8 mouse cellular contexts compared by ENCODE assay signal in the genomic region with DNA sequence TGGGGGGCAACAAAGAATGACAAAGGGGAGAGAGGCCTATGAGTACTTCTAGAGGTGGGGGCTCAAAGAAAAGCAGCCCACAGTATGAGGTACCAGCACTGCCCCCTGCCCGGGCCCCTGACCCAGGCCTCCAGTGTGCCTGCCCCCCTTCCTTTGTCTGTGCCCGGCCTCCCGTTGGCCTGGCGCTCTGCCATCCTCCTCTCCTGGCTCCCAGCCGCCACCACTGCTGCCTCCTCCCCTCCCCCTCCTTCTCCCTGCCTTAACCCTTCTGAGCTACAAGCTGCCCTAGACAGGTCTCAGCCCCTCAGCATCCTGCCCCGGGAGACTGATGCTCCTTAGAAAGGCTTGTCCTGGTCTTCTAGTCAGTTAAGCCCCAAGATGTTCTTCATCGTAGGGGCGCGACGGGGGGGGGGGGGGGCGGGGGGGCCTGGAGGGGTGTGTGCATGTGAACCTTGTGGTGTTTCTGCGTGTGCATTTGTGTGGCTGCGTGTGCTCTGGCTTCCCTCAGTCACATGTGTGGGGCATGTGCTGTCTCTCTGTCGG. TPM values are rescaled to one million over a fixed set of nuclear protein-coding genes. Genes with fewer than 3 reads are reported as not detected.
DNase-seq lines count a peak whose midpoint lies in the region; ATAC-seq lines count a peak whose summit lies in the region.

No protein-coding gene starts in this region.

- no peaks in the 10 kb centered on the region for H3K36me3 ChIP-seq in embryonic facial prominence, embryonic 11.5 days (replicated peaks; ENCODE audit: control insufficient read depth, insufficient read depth, low read depth, low read length)
- H3K36me3 ChIP-seq in heart, embryonic 12.5 days, result 0 out of 2 replicates have a peak, but pooled peaks cover 3% of the 10 kb centered on the region
- no peaks in the 10 kb centered on the region for H3K36me3 ChIP-seq in kidney, embryonic 16.5 days (ENCODE audit: insufficient read depth, low read length)
- no peaks in the 10 kb centered on the region for H3K36me3 ChIP-seq in liver, embryonic 12.5 days

- no peaks in the 10 kb centered on the region for H3K9me3 ChIP-seq in embryonic facial prominence, embryonic 11.5 days (replicated peaks; ENCODE audit: control insufficient read depth, low read length)
- no peaks in the 10 kb centered on the region for H3K9me3 ChIP-seq in heart, embryonic 12.5 days (replicated peaks)
- H3K9me3 ChIP-seq in kidney, embryonic 16.5 days (ENCODE audit: low read length), result no peaks in the 10 kb centered on the region
- H3K9me3 ChIP-seq in liver, embryonic 12.5 days (replicated peaks), result no peaks in the 10 kb centered on the region

- H3K4me1 ChIP-seq in embryonic facial prominence, embryonic 11.5 days (ENCODE audit: control insufficient read depth, insufficient read depth, low read length), result peaks cover 12% of the 10 kb centered on the region
- peaks cover 77% of the 10 kb centered on the region for H3K4me1 ChIP-seq in heart, embryonic 12.5 days (replicated peaks)
- H3K4me1 ChIP-seq in kidney, embryonic 16.5 days (ENCODE audit: insufficient read depth, low read length), result peaks cover 79% of the 10 kb centered on the region
- peaks cover 78% of the 10 kb centered on the region for H3K4me1 ChIP-seq in liver, embryonic 12.5 days

- peak overlapping the region; percentile 92 for H3K27ac ChIP-seq in embryonic facial prominence, embryonic 11.5 days (replicated peaks; ENCODE audit: low read depth, low read length)
- peak overlapping the region; percentile 98 for H3K27ac ChIP-seq in heart, embryonic 12.5 days (ENCODE audit: poor library complexity, severe bottlenecking)
- H3K27ac ChIP-seq in kidney, embryonic 16.5 days (ENCODE audit: low read length), result peak overlapping the region; percentile 98
- peak overlapping the region; percentile 95 for H3K27ac ChIP-seq in liver, embryonic 12.5 days

- no peaks in the 10 kb centered on the region for H3K27me3 ChIP-seq in embryonic facial prominence, embryonic 11.5 days (ENCODE audit: control insufficient read depth, insufficient read depth, low read length)
- H3K27me3 ChIP-seq in heart, embryonic 12.5 days (replicated peaks), result no peaks in the 10 kb centered on the region
- H3K27me3 ChIP-seq in kidney, embryonic 16.5 days (ENCODE audit: insufficient read depth, low read length), result no peaks in the 10 kb centered on the region
- H3K27me3 ChIP-seq in liver, embryonic 12.5 days (replicated peaks), result peaks cover 13% of the 10 kb centered on the region

- DNase-seq in frontal cortex, postnatal 10 days (ENCODE audit: low spot score in 2 of 2), result peak; percentile 78 to 83
- peak; percentile 81 for DNase-seq in embryonic facial prominence, embryonic 11.5 days (ENCODE audit: low spot score)
- peak; percentile 73 for DNase-seq in neural tube, embryonic 10.5 days (ENCODE audit: extremely low spot score, low spot score)
- DNase-seq in testis, postnatal 14 days (ENCODE audit: low spot score), result peak; percentile 73

- 0% methylated on average over 12 of the region's 14 CpGs for WGBS in embryonic facial prominence, embryonic 11.5 days
- WGBS in heart, embryonic 12.5 days, result 2% methylated on average over 14 of the region's 14 CpGs
- under 1% methylated on average over 9 of the region's 14 CpGs for WGBS in kidney, embryonic 16.5 days
- 4% methylated on average over 14 of the region's 14 CpGs for WGBS in liver, embryonic 12.5 days (ENCODE audit: insufficient replicate concordance)

- no peak for ATAC-seq in frontal cortex, adult (ENCODE audit: low TSS enrichment)
- ATAC-seq in embryonic facial prominence, embryonic 11.5 days (replicated peaks; ENCODE audit: insufficient number of reproducible peaks, low FRiP score, low TSS enrichment, low read depth), result peak; percentile 20; the same call in 1 of the 2 replicates
- peak; percentile 44 for ATAC-seq in heart, embryonic 12.5 days (ENCODE audit: insufficient number of reproducible peaks, low FRiP score)
- peak; percentile 26 for ATAC-seq in kidney, embryonic 16.5 days (ENCODE audit: low FRiP score, low TSS enrichment)
- no peak for ATAC-seq in liver, embryonic 12.5 days

- peak overlapping the region; percentile 66 for H3K9ac ChIP-seq in embryonic facial prominence, embryonic 11.5 days (replicated peaks; ENCODE audit: low read length)
- H3K9ac ChIP-seq in heart, embryonic 12.5 days, result peak overlapping the region; percentile 99
- peak overlapping the region; percentile 98 for H3K9ac ChIP-seq in kidney, embryonic 16.5 days (replicated peaks; ENCODE audit: low read length)
- H3K9ac ChIP-seq in liver, embryonic 12.5 days, result peak overlapping the region; percentile 95

- peak overlapping the region; percentile 28 for H3K4me3 ChIP-seq in embryonic facial prominence, embryonic 11.5 days (ENCODE audit: low read depth, low read length)
- H3K4me3 ChIP-seq in heart, embryonic 12.5 days, result peak overlapping the region; percentile 94
- peak overlapping the region; percentile 99 for H3K4me3 ChIP-seq in kidney, embryonic 16.5 days (ENCODE audit: low read length)
- peak overlapping the region; percentile 89 for H3K4me3 ChIP-seq in liver, embryonic 12.5 days

- peak overlapping the region; percentile 81 for H3K4me2 ChIP-seq in embryonic facial prominence, embryonic 11.5 days (ENCODE audit: low read depth, low read length)
- H3K4me2 ChIP-seq in heart, embryonic 12.5 days, result peak overlapping the region; percentile 75
- H3K4me2 ChIP-seq in kidney, embryonic 16.5 days (replicated peaks; ENCODE audit: low read depth, low read length), result peak overlapping the region; percentile 93
- peak overlapping the region; percentile 99 for H3K4me2 ChIP-seq in liver, embryonic 12.5 days

RNA-seq across cellular contexts. Expression of a gene that starts 2.7 kb away (rescaled TPM):
- polyA plus RNA-seq in embryonic facial prominence, embryonic 11.5 days (2014; fragmentation: Nextera tagmentation; extraction: Ambion mirVana), result 46.7 and 57.0 TPM in 2 replicates
- 30.6 and 37.9 TPM in 2 replicates for polyA plus RNA-seq in heart, embryonic 12.5 days (2016; fragmentation: Nextera tagmentation; extraction: Ambion mirVana)
- polyA plus RNA-seq in kidney, embryonic 16.5 days (2015; fragmentation: Nextera tagmentation; extraction: Ambion mirVana), result 34.2 and 36.2 TPM in 2 replicates
- polyA plus RNA-seq in liver, embryonic 12.5 days (2016; fragmentation: Nextera tagmentation; extraction: Ambion mirVana), result 34.8 and 36.0 TPM in 2 replicates

RNA-seq across cellular contexts. Expression of a gene that starts 3.0 kb away (rescaled TPM):
- 80.7 and 84.4 TPM in 2 replicates for polyA plus RNA-seq in embryonic facial prominence, embryonic 11.5 days (2014; fragmentation: Nextera tagmentation; extraction: Ambion mirVana)
- polyA plus RNA-seq in heart, embryonic 12.5 days (2016; fragmentation: Nextera tagmentation; extraction: Ambion mirVana), result 84.2 and 85.0 TPM in 2 replicates
- 57.0 and 88.2 TPM in 2 replicates for polyA plus RNA-seq in kidney, embryonic 16.5 days (2015; fragmentation: Nextera tagmentation; extraction: Ambion mirVana)
- 53.2 and 53.4 TPM in 2 replicates for polyA plus RNA-seq in liver, embryonic 12.5 days (2016; fragmentation: Nextera tagmentation; extraction: Ambion mirVana)

RNA-seq across cellular contexts. Expression of a gene that starts 33.7 kb away (rescaled TPM):
- 114 and 132 TPM in 2 replicates for polyA plus RNA-seq in embryonic facial prominence, embryonic 11.5 days (2014; fragmentation: Nextera tagmentation; extraction: Ambion mirVana)
- polyA plus RNA-seq in heart, embryonic 12.5 days (2016; fragmentation: Nextera tagmentation; extraction: Ambion mirVana), result 56.2 and 60.3 TPM in 2 replicates
- polyA plus RNA-seq in kidney, embryonic 16.5 days (2015; fragmentation: Nextera tagmentation; extraction: Ambion mirVana), result 85.7 and 93.2 TPM in 2 replicates
- 136 and 147 TPM in 2 replicates for polyA plus RNA-seq in liver, embryonic 12.5 days (2016; fragmentation: Nextera tagmentation; extraction: Ambion mirVana)

RNA-seq across cellular contexts. Expression of a gene that starts 38.7 kb away (rescaled TPM):
- polyA plus RNA-seq in embryonic facial prominence, embryonic 11.5 days (2014; fragmentation: Nextera tagmentation; extraction: Ambion mirVana), result 1.9 and 2.4 TPM in 2 replicates
- 6.6 and 7.3 TPM in 2 replicates for polyA plus RNA-seq in heart, embryonic 12.5 days (2016; fragmentation: Nextera tagmentation; extraction: Ambion mirVana)
- 9.8 and 10.5 TPM in 2 replicates for polyA plus RNA-seq in kidney, embryonic 16.5 days (2015; fragmentation: Nextera tagmentation; extraction: Ambion mirVana)
- 3.5 and 3.9 TPM in 2 replicates for polyA plus RNA-seq in liver, embryonic 12.5 days (2016; fragmentation: Nextera tagmentation; extraction: Ambion mirVana)

RNA-seq across cellular contexts. Expression of a gene that starts 43.7 kb away (rescaled TPM):
- polyA plus RNA-seq in embryonic facial prominence, embryonic 11.5 days (2014; fragmentation: Nextera tagmentation; extraction: Ambion mirVana), result 13.9 and 15.9 TPM in 2 replicates
- 13.6 and 16.5 TPM in 2 replicates for polyA plus RNA-seq in heart, embryonic 12.5 days (2016; fragmentation: Nextera tagmentation; extraction: Ambion mirVana)
- 20.9 and 21.9 TPM in 2 replicates for polyA plus RNA-seq in kidney, embryonic 16.5 days (2015; fragmentation: Nextera tagmentation; extraction: Ambion mirVana)
- 6.5 TPM in 2 replicates for polyA plus RNA-seq in liver, embryonic 12.5 days (2016; fragmentation: Nextera tagmentation; extraction: Ambion mirVana)

Comparison
In these comparisons a context has a peak if more than half of its experiments do, and no peak if none do; other contexts are left out.
1. ATAC-seq: peak in embryonic facial prominence, embryonic 11.5 days (single experiment), heart, embryonic 12.5 days (single experiment) and kidney, embryonic 16.5 days (single experiment); none in frontal cortex, adult (single experiment) and liver, embryonic 12.5 days (single experiment).
2. H3K4me3 ChIP-seq: peak in every context shown above with its lines; median percentile 99 in kidney, embryonic 16.5 days; 94 in heart, embryonic 12.5 days; 89 in liver, embryonic 12.5 days; 28 in embryonic facial prominence, embryonic 11.5 days.
3. Peak in every context shown above with its lines, with median percentiles within 50 percentile points of each other: DNase-seq, H3K27ac ChIP-seq, H3K4me2 ChIP-seq and H3K9ac ChIP-seq.